Mouse (Mus musculus) MEL (cell line): Measurements from ENCODE around the gene Alg3. TPM values are rescaled to one million over a fixed set of nuclear protein-coding genes. Genes with fewer than 3 reads are reported as not detected.

ENCODE experiments used
- DNase-seq: peaks from one replicate; pipeline ENCODE4 v3.0.0; 2011; ENCODE audit warnings: low read depth, low spot score
- H3K27ac ChIP-seq: 2 replicates; pipeline ENCODE4 v1.5.1; 2012; ENCODE audit warnings: low read depth, mild to moderate bottlenecking, control low read depth, low read length, moderate library complexity; ENCODE audit not compliant: control insufficient read depth
- H3K27me3 ChIP-seq, 2 experiments: fragments of 150-350 bp in 1 of 2; sonication (generic) in 1 of 2; 2 replicates each; pipeline ENCODE4 v1.6.1; 2012; ENCODE audit warnings: low read length in 2 of 2, mild to moderate bottlenecking in 2 of 2, improper control_type of control experiment in 1 of 2, moderate library complexity in 1 of 2; ENCODE audit not compliant: insufficient read depth in 2 of 2, control insufficient read depth in 1 of 2
- H3K36me3 ChIP-seq, 2 experiments: 2 replicates each; pipeline ENCODE4 v1.6.1; 2012 to 2014; ENCODE audit warnings: low read length in 2 of 2, improper control_type of control experiment in 1 of 2, inconsistent platforms in 1 of 2, mild to moderate bottlenecking in 1 of 2; ENCODE audit not compliant: insufficient read depth in 2 of 2, control insufficient read depth in 1 of 2
- H3K4me1 ChIP-seq, 2 experiments: fragments of 150-350 bp in 1 of 2; sonication (generic) in 1 of 2; 2 replicates each; pipeline ENCODE4 v1.6.1; 2012; ENCODE audit warnings: low read length in 2 of 2, improper control_type of control experiment in 1 of 2, mild to moderate bottlenecking in 1 of 2; ENCODE audit not compliant: insufficient read depth in 2 of 2, control insufficient read depth in 1 of 2
- H3K4me3 ChIP-seq, 2 experiments: fragments of 150-350 bp in 1 of 2; sonication (generic) in 1 of 2; 2 replicates each; pipeline ENCODE4 v1.5.1; 2012; ENCODE audit warnings: low read depth in 2 of 2, low read length in 2 of 2, mild to moderate bottlenecking in 2 of 2, moderate library complexity in 2 of 2, control low read depth in 1 of 2, improper control_type of control experiment in 1 of 2; ENCODE audit not compliant: control insufficient read depth in 1 of 2, insufficient read depth in 1 of 2
- H3K79me2 ChIP-seq: 2 replicates; pipeline ENCODE4 v1.6.1; 2012; ENCODE audit warnings: mild to moderate bottlenecking, low read length, moderate library complexity; ENCODE audit not compliant: control insufficient read depth, poor library complexity, insufficient read depth
- H3K9ac ChIP-seq: 2 replicates; pipeline ENCODE4 v1.6.1; 2012; ENCODE audit warnings: low read depth, mild to moderate bottlenecking, control low read depth, low read length, moderate library complexity; ENCODE audit not compliant: control insufficient read depth, poor library complexity, severe bottlenecking
- H3K9me3 ChIP-seq: fragments of 150-350 bp; sonication (generic); replicated peaks from 2 replicates; pipeline ENCODE4 v1.6.1; 2012; ENCODE audit warnings: mild to moderate bottlenecking, low read length, improper control_type of control experiment, moderate library complexity; ENCODE audit not compliant: insufficient read depth
- BHLHE40 ChIP-seq: IDR thresholded peaks from 2 replicates; pipeline ENCODE4 v1.6.1; 2012; ENCODE audit warnings: low read depth, mild to moderate bottlenecking, inconsistent platforms, low read length, improper control_type of control experiment, borderline replicate concordance
- CHD1 ChIP-seq: IDR thresholded peaks from 2 replicates; pipeline ENCODE4 v1.6.1; 2012; ENCODE audit warnings: low read depth, mild to moderate bottlenecking, inconsistent platforms, low read length, improper control_type of control experiment
- CTCF ChIP-seq, 3 experiments: IDR thresholded peaks in 2 of 3; conservative IDR thresholded peaks in 1 of 3; 2 replicates each; pipeline ENCODE4 v1.5.1; 2011 to 2012; ENCODE audit warnings: low read length in 3 of 3, low read depth in 2 of 3, mild to moderate bottlenecking in 2 of 3, improper control_type of control experiment in 1 of 3, inconsistent platforms in 1 of 3, mixed read lengths in 1 of 3, moderate library complexity in 1 of 3; ENCODE audit not compliant: control insufficient read depth in 1 of 3, insufficient read depth in 1 of 3, poor library complexity in 1 of 3, severe bottlenecking in 1 of 3
- E2F4 ChIP-seq: IDR thresholded peaks from 2 replicates; pipeline ENCODE4 v1.6.1; 2011; ENCODE audit warnings: low read depth, low read length, improper control_type of control experiment, borderline replicate concordance
- ETS1 ChIP-seq: IDR thresholded peaks from 2 replicates; pipeline ENCODE4 v1.6.1; 2012; ENCODE audit warnings: low read depth, mild to moderate bottlenecking, inconsistent platforms, low read length, improper control_type of control experiment, moderate library complexity
- GABPA ChIP-seq: IDR thresholded peaks from 2 replicates; pipeline ENCODE4 v1.6.1; 2012; ENCODE audit warnings: low read depth, mild to moderate bottlenecking, inconsistent platforms, low read length, improper control_type of control experiment, moderate library complexity
- GATA1 ChIP-seq: IDR thresholded peaks from 2 replicates; pipeline ENCODE4 v1.6.1; 2011; ENCODE audit warnings: low read depth, low read length, improper control_type of control experiment
- JUND ChIP-seq: IDR thresholded peaks from 2 replicates; pipeline ENCODE4 v1.6.1; 2011; ENCODE audit warnings: low read depth, mild to moderate bottlenecking, improper control_type of control experiment, low read length
- MAFK ChIP-seq: IDR thresholded peaks from 2 replicates; pipeline ENCODE4 v1.6.1; 2011; ENCODE audit warnings: low read depth, mild to moderate bottlenecking, low read length, improper control_type of control experiment, borderline replicate concordance
- MAX ChIP-seq: IDR thresholded peaks from 2 replicates; pipeline ENCODE4 v1.6.1; 2011; ENCODE audit warnings: low read length, improper control_type of control experiment
- MAZ ChIP-seq: IDR thresholded peaks from 2 replicates; pipeline ENCODE4 v1.6.1; 2012; ENCODE audit warnings: low read depth, mild to moderate bottlenecking, inconsistent platforms, low read length, improper control_type of control experiment
- MXI1 ChIP-seq: IDR thresholded peaks from 2 replicates; pipeline ENCODE4 v1.6.1; 2011; ENCODE audit warnings: mild to moderate bottlenecking, low read depth, low read length, improper control_type of control experiment
- MYB ChIP-seq: IDR thresholded peaks from 2 replicates; pipeline ENCODE4 v1.6.1; 2011; ENCODE audit warnings: mild to moderate bottlenecking, low read depth, low read length, improper control_type of control experiment
- MYC ChIP-seq: IDR thresholded peaks from 2 replicates; pipeline ENCODE4 v1.6.1; 2011; ENCODE audit warnings: low read depth, mild to moderate bottlenecking, low read length, improper control_type of control experiment, moderate library complexity
- NELFE ChIP-seq: IDR thresholded peaks from 2 replicates; pipeline ENCODE4 v1.6.1; 2011; ENCODE audit warnings: low read depth, low read length, improper control_type of control experiment
- NRF1 ChIP-seq: IDR thresholded peaks from 2 replicates; pipeline ENCODE4 v1.6.1; 2014; ENCODE audit warnings: low read depth, mild to moderate bottlenecking, inconsistent platforms, low read length, improper control_type of control experiment, moderate library complexity; ENCODE audit not compliant: poor library complexity, insufficient read depth, severe bottlenecking
- POLR2AphosphoS2 ChIP-seq: IDR thresholded peaks from 2 replicates; pipeline ENCODE4 v1.6.1; 2011; ENCODE audit warnings: low read length, improper control_type of control experiment
- RAD21 ChIP-seq: IDR thresholded peaks from 2 replicates; pipeline ENCODE4 v1.6.1; 2011; ENCODE audit warnings: mild to moderate bottlenecking, low read depth, low read length, improper control_type of control experiment
- RCOR1 ChIP-seq: IDR thresholded peaks from 2 replicates; pipeline ENCODE4 v1.6.1; 2012; ENCODE audit warnings: low read depth, mild to moderate bottlenecking, inconsistent platforms, low read length, improper control_type of control experiment
- SIN3A ChIP-seq: IDR thresholded peaks from 2 replicates; pipeline ENCODE4 v1.6.1; 2012; ENCODE audit warnings: low read length, improper control_type of control experiment, inconsistent platforms
- TCF12 ChIP-seq: IDR thresholded peaks from 2 replicates; pipeline ENCODE4 v1.6.1; 2014; ENCODE audit warnings: low read depth, mild to moderate bottlenecking, inconsistent platforms, low read length, improper control_type of control experiment, moderate library complexity
- USF1 ChIP-seq: IDR thresholded peaks from 2 replicates; pipeline ENCODE4 v1.6.1; 2014; ENCODE audit warnings: low read depth, mild to moderate bottlenecking, inconsistent platforms, low read length, improper control_type of control experiment, moderate library complexity
- USF2 ChIP-seq, 2 experiments: IDR thresholded peaks; 2 replicates each; pipeline ENCODE4 v1.6.1; 2011 to 2012; ENCODE audit warnings: improper control_type of control experiment in 2 of 2, low read length in 2 of 2, borderline replicate concordance in 1 of 2, inconsistent platforms in 1 of 2, low read depth in 1 of 2, mild to moderate bottlenecking in 1 of 2; ENCODE audit not compliant: insufficient read depth in 1 of 2
- ZC3H11A ChIP-seq: IDR thresholded peaks from 2 replicates; pipeline ENCODE4 v1.6.1; 2012; ENCODE audit warnings: low read depth, mild to moderate bottlenecking, inconsistent platforms, low read length, improper control_type of control experiment
- ZMIZ1 ChIP-seq: IDR thresholded peaks from 2 replicates; pipeline ENCODE4 v1.6.1; 2012; ENCODE audit warnings: low read depth, mild to moderate bottlenecking, inconsistent platforms, low read length, improper control_type of control experiment, moderate library complexity
- ZNF384 ChIP-seq: IDR thresholded peaks from 2 replicates; pipeline ENCODE4 v1.6.1; 2012; ENCODE audit warnings: low read depth, mild to moderate bottlenecking, inconsistent platforms, low read length, improper control_type of control experiment
- polyA plus RNA-seq, 2 experiments: library from polyadenylated mRNA; stranded (reverse) in 1 of 2; unstranded in 1 of 2; fragments of >175 nt in 1 of 2; fragments of >200 nt in 1 of 2; gene quantifications; 2 replicates each; pipeline versions ENCODE4 v1.2.1 to v1.2.4; 2012; ENCODE audit warnings: low replicate concordance in 2 of 2, low read depth in 1 of 2; ENCODE audit not compliant: insufficient read length in 2 of 2, insufficient read depth in 1 of 2, missing spikeins in 1 of 2
- total RNA-seq: library from RNA; depleted of rRNA; stranded (reverse); fragments of 300-350 nt; gene quantifications from 2 replicates; pipeline ENCODE4 v1.2.3, GENCODE M21; 2012

Gene Alg3
- total and polyA plus RNA-seq, 3 experiments, result 25.6 to 218 (median 67.6) TPM

- TF ChIP-seq USF2 (IDR thresholded peaks at IDR 0.05; ENCODE audit: borderline replicate concordance in 1 of 2, insufficient read depth in 1 of 2, low read depth in 1 of 2, low read length in 2 of 2) (no peak), POLR2AphosphoS2 (peak; percentile 99), RAD21 (no peak), JUND (no peak), MAX (peak; percentile 78), GATA1 (no peak), GABPA (no peak), E2F4 (0 out of 2 replicates have a peak, but pooled peaks have one; percentile 47), NRF1 (peak; percentile 85), MYB (no peak), ZMIZ1 (peak; percentile 98), SIN3A (peak; percentile 95), MAZ (no peak), RCOR1 (peak; percentile 12; the same call in 1 of the 2 replicates), BHLHE40 (no peak), NELFE (peak; percentile 97), TCF12 (peak; percentile 79), MAFK (no peak), CTCF (IDR thresholded peaks at IDR 0.05 in 2 of 3, conservative IDR thresholded peaks at IDR 0.05 in 1 of 3; ENCODE audit: control insufficient read depth in 1 of 3, insufficient read depth in 1 of 3, low read depth in 2 of 3, low read length in 3 of 3, poor library complexity in 1 of 3, severe bottlenecking in 1 of 3) (no peak)
Observed at GRCm38 (mm10) chr16:20651076-20651946, 39.8 kb upstream of the Alg3 start, which contains the start of gene Psmd2 (continued).

GRCm38 (mm10) chr16:20643911-20644310 is 32.4 kb upstream of the Alg3 start:
- no peaks in the 10 kb centered on the region for H3K79me2 ChIP-seq
- TF ChIP-seq ZC3H11A (no peak), ZNF384 (no peak), ETS1 (no peak), POLR2AphosphoS2 (no peak), USF1 (no peak), GABPA (no peak), MAX (no peak), CHD1 (no peak), MXI1 (no peak), MYC (no peak)
- H3K9ac ChIP-seq, result no peak overlapping the region
- H3K9me3 ChIP-seq, result no peaks in the 10 kb centered on the region
- H3K27me3 ChIP-seq, result no peaks in the 10 kb centered on the region
- H3K27ac ChIP-seq, result no peak overlapping the region
- DNase-seq, result no peak
- no peak overlapping the region for H3K4me3 ChIP-seq
- peaks cover 0 to 11% of the 10 kb centered on the region in 2 experiments for H3K36me3 ChIP-seq
- H3K4me1 ChIP-seq, result peaks cover 5 to 13% of the 10 kb centered on the region in 2 experiments
